Mouse (Mus musculus) layer of hippocampus, postnatal 36 days (tissue): Measurements from ENCODE around the gene Kcnt1. TPM values are rescaled to one million over a fixed set of nuclear protein-coding genes. Genes with fewer than 3 reads are reported as not detected.
A peak's percentile ranks its signal among the peaks of the same experiment; 100 is the strongest.

Experiments used
- DNase-seq, 2 experiments: peaks; one replicate each; pipeline ENCODE4 v3.0.0; 2022
- total RNA-seq, 2 experiments: library from RNA; stranded (reverse); gene quantifications; 2 replicates each; pipeline ENCODE4 v1.2.3; 2021

Kcnt1 gene
- total RNA-seq, 2 experiments from 2014 or later = 29.7 to 45.1 TPM

DNA sequence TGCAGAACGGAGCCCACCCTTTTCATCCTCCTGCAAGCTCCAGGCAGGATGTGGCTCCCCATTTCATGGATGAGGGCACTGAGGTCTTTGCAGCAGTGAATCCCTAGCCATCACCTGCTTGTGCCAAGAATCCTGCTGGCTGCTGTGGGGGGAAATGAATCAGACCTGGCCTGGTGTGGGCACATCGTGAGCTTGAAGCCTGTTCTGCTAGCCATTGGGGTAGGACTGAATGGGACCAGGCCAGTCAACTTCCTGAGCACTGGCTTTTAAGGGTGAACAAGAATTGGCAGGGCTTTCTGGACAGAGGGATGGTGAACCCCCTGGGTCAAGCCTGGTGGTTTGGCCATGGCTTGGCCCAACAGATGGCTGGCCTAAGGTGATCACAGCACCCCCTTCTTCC, 15.0 kb downstream of the Kcnt1 start:
- no peak for DNase-seq

DNA sequence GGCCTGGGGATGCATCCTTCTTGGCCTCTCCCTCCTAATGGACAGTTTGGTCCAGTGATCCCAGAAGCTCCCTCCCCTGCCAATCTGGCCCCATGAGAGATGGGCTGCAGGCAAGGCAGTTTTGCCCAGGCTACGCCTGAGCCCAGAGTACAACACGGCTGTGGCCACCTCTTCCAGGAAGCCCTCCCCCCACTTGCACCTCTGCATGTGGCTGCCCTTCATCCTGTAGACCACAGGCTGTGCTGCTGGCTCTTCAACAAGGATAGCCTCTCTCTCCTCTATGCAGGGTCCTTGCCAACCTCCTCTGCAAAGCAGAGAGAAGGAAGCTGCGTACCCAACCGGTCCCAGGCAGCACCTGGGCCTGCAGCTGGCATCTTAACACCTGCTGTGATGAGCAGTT, 15.5 kb downstream of the Kcnt1 start:
- no peak for DNase-seq

DNA sequence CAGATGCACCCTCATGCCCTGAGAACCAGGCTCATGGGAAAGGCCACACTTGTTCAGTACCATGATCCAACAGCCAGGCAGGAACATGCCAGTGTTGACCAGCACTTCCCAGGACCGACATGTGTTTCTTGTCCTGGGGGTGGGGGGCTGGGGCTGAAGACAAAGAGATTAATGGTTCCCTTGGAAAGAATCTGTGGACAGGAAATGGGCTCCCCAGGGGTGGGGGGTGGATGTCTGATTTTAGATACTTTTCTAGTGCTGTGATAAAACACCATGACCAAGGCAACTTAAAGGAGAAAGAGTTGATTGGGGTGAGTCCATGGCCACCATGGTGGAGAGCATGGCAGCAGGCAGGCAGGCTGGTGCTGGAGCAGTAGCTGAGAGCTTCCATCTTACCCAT, 18.7 kb downstream of the Kcnt1 start:
- DNase-seq = no peak

DNA sequence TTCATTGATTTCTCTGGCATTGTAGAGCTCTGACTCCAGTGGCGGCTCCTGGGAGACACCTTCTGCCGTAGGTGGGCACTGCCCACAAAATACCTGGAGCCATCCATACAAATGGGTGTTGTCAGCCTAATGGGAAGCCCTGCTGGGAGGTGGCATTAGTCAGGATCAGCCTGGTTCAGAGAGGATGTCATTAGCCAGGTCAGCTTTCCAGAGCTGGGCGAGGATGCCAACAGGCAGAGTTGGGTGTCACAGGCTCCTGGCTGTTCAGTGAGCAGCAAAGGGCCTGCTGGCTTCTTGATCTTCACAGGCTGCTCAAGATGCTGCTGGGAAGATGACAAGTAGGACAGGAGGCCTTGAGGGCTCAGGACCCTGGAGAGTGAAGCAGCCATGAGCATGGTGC, 21.2 kb downstream of the Kcnt1 start:
- DNase-seq = no peak

DNA sequence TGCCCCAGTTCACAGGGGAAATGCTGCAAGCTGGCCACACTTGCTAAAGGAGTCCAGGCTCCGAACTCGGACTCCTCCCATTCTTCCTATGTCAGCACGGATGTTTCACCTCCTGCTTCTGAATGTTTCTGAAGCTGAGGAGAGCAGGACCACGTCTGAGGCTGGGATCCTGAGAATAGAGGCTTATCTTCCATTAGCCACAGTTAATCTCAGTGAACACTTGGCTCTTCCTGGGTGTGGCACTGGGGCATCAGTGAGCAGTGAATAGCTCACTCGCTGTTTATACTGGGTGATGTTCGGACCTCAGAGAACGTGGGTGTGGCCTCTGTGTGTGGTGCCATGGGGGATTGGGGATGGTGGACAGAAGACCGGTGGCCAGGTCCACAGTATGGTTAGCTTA, 23.7 kb downstream of the Kcnt1 start:
- DNase-seq = no peak

DNA sequence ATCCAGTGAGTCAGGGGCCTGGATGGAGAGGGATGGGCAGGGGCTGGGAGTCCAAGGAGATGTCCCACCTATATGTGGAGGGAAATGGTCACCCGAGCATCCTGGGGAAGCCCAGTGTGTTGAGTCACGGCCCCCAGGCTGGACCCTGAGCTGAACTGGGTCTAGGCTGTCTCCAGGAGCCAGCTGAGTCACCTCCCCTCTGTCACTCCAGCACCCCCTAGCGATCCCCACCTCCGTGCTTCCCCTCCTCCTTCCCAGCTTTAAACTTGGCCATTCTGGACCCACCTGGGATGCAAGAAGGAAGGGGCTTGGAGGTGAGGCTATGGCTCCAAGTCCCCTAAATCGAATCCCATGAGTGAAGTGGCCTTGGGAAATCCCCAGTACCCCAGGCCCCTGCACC, 24.6 kb downstream of the Kcnt1 start:
- DNase-seq = no peak

DNA sequence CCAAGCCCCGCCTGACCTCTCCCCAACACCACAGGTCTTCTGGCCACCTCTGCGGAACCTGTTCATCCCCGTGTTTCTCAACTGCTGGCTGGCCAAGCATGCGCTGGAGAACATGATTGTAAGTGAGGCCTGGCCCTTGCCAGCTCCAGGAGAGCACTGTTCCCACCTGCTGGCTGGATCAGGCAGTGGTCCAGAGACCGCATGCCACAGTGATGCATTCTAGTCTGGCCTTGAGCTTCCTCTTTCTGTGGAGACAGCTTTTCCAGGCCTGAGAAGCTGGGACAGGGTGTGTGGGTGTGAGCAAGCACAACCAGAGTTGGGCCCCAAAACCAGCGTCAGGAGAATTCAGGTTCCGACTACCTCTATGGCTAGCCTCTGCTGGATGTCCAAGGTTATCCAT, 28.9 kb downstream of the Kcnt1 start:
- no peak for DNase-seq

DNA sequence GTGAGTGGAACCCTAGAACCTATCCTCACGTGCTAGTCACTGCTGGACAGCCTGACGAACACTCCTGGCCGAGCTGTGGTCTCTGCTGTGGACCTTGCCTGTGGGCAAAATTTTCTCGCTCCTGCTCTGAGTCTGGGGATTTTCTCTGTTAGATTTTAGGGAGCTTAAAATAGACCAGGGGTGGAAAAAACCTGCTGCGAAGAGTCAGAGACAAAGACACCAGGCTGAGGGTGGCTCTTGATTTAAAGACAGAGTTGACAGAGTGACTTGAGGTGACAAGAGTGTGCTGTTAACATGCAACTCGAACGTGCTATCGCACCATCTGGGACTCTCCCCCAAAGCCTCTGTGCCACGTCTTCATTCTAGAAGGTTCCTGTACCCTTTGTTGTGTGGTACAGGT, 35.4 kb downstream of the Kcnt1 start:
- DNase-seq = no peak

DNA sequence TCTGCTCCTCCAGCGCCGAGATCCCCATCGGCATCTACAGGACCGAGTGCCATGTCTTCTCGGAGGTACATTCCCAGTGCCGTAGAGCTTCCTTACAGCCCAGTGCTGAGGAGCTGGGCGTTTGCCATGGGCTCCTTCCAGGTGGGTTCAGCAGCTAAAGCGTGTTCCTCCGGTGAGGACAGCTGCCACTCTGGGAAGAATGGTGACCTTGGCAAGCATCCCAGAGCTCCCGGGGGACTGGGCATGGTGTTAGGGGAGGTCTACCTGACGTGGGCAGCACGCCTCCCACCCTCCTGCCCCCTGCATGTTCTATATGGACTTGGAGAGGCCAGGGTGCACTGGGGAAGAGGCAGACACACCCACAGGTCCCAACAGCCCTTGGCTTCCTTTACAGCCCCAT, 46.3 kb downstream of the Kcnt1 start:
- DNase-seq = no peak

DNA sequence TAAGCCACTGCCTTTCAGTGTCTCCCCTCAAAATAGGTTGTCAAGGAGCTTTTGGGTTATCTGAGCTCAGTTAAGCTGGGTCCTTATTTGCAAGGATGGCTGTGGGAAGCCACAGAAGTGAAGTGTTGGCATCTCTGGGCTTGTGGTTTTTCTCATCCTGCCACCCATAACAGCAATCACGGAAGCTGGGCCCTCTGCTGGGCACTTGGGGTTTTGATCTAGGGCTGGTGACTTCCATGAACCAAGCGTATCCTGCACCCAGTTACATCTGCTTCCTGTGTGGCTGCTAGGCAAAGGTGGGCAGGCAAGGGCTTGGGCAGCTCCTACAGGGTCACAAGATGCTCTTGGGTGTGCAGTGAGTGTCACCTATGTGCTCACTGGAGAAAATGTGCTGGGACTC, 49.7 kb downstream of the Kcnt1 start:
- peak; percentile 26 to 35 for DNase-seq

DNA sequence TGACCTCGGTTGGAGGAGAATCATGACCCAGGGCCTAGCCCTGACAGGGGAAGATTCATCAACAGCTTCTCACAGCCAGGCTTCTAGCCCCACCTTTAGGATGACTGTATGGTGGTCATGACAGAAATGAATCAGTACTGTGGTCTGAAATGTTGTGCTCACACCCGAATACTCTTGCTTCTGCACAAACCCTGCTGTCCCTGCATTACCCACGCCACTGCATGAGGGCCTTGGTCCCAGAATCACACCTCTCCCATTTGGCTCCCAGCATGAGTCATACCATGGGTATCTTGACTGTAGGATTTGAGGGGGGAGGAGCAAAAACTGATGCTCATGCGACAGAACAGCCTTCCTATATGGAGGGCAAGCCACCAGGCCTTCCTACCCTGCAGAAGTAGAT, 50.7 kb downstream of the Kcnt1 start:
- no peak for DNase-seq

DNA sequence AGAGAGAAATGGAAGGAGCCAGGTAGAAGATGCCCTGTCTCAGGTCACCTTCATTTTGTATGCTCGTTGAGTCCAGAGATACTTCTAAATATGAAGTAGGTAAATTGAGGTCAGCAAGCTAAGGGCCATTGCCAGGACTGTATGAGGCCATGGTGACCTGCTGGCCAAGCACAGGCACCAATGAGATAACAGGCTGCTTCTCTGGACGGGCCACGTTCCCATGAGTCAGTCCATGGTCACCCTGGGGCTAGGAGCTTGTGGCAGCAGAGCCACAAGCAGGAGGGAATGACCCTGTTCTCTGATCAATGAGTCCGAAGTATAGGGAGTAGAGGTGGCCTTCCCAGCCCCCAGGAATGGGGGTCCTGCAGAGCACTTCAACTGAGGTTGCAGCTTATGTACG, 51.3 kb downstream of the Kcnt1 start:
- no peak for DNase-seq

DNA sequence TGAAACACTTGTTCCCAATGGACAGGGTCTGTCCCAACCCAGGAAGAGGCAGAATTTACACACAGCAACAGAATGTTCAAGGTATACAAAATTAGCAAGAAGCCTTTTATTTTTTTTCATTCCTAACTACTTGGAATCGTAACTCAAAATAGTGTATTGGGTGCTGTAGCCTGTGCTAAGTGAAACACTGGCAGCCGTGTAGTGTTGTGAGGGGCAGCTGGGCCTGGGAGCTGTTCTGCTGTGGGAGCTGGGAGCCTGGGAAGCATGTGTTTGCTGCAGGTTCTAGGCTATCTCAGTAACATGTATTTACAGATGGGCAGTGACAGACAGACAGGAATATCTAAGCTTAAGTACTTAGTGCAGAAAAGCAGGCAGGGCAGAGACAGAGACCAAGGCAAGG, 54.9 kb downstream of the Kcnt1 start:
- DNase-seq = no peak

DNA sequence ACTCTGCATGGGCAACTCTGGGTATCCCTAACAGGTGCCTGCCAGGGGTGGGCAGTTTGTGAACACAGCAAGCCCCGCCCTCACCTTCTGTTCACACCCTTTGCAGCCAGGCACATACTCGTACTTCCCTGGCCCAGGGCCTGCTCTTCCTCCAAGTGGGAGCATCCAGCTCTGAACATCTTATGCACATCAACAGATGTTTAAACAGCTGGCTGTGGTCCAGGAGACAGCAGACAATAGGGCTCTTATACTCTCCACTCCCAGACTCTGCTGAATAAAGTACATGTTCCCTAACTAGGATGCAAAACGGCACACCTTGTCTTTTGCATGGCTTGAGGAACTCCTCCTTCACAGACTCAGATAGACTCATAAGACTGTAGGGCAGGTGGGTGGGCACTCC, 56.4 kb downstream of the Kcnt1 start:
- DNase-seq = no peak

DNA sequence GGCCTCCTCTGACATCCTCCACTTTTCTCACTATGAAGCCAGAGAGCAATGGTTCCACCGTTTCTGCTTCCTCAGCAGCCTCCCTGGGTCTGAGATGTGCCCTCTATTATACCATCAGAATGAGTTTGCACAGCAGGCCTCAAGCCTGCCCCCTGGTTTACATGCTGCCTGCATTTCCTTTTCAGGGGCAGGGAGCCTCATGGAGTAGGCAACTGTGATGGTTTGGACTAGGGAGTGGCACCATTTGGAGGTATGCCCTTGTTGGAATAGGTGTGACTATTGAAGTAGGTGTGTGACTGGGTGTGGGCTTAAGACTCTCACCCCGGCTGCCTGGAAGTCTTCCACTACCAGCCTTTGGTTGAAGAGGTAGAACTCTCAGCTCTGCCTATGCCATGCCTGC, 60.3 kb downstream of the Kcnt1 start:
- DNase-seq = no peak

DNA sequence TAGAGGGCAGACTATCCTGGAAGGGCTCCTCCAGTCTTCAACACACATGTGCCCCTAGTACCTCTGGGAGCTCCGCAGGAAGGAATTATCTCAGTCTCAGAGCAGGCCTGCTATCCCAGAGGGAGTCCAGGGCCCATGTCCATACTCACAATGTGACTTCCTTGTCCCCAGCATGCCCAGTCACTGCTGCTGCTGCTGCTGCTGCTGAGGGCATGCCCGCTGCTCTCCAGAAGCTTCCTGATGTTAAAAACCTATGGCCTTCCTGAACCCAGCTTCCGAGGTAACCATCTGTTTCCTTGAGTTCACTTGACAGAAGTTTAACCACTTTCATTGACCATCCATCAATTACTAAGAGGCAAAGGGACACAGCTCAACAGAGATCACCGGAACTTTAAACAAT, 61.4 kb downstream of the Kcnt1 start:
- DNase-seq = no peak

DNA sequence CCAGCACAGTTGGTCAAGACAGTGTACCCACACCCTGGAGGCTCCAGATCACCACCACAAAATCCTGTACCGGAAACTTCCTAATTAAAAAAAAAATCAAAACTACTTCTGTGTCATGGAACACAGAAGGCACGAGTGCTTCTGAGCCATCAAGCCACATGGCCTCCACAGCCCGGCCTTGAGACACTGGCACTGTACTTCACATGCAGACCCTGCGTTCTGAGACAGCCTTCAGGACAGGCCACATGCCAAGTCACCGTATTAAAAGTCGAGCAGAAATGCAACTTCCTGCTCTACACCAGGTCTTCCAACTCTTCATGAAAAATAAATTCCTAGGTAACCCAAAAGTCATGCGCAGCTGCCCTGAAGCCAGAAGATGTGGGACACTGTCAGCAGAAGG, 64.3 kb downstream of the Kcnt1 start:
- DNase-seq = no peak

DNA sequence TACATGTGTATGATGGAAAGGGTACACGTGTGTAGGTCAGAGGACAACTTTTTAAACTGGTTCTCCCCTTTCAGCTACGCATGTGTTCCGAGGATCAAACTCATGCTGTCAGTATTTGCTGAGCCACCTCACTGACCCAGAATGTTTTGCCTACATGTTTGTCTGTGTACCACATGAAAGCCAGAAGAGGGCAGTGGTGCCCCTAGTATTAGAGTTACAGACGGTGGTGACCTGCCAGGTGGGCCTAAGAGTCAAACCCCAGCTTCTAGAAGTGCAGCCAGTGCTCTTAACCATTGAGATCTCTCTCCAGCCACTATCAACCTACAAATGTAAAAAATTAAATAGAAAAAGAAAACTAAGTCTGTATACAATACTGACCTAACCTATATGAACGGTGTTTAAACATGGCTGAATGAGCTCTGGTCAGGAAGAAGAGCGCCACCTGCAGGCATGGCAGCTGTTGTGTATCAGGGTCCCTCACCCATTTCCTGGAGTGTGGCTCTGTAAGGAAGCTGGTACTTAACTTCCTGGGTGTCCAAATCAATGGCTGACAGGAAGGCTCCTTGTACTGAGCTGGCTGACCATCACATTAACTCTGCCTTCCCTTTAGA, 67.8 kb downstream of the Kcnt1 start:
- DNase-seq = no peak

DNA sequence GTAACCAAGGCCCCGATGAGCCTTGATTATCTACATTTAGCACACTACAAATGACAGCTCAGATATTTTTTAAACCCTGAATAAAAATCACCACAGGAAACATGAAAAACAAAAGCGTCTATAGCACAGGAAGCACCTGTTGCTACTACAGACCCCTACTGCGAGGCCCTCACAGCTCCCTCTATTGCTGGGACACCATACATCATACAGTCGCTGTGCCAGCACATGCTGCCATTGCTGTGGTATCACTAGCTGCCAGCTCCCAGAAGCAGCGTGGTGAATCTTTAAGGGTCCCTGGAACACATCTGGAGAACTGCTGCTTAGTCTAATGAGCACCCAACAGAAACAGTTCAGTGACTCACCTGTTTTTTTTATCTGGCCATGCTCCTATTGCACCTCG, 77.0 kb downstream of the Kcnt1 start:
- no peak for DNase-seq

DNA sequence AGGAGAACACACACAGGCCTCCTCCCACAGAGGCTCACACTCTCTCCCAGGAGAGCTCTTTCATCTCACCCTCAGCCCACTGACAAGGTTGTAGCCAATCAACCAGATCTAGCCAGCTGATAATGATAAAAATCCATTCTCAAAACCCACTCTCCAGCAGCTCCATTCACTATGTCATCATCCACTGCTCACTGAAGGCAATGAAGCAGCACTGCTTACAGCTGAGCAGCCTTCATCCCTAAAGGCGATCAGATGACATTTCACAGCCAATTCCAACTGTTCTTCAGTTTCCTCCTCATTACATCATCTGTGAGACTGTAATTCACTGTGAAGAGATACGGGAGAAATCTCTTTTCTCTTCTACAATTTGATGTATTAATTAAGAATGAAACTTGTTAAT, 80.3 kb downstream of the Kcnt1 start:
- no peak for DNase-seq

DNA sequence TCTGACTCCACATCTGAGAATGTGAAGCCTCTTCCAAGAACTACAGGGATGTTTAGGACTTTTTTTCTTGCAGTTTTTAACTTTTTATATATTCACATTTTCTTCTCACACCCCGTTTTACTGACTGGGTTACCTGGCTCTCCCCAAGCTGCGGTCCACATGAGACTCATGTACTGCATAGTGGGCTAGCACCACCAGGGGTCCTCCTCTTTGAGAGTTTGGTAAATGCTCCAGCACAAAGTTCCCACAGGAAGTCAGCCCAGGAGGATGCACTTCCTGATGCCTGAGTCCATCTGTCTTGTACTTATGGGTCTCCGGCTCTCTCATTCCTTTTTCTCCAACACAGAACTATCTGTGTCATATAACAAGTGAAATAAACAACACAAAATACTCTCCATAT, 84.4 kb downstream of the Kcnt1 start:
- DNase-seq = no peak

DNA sequence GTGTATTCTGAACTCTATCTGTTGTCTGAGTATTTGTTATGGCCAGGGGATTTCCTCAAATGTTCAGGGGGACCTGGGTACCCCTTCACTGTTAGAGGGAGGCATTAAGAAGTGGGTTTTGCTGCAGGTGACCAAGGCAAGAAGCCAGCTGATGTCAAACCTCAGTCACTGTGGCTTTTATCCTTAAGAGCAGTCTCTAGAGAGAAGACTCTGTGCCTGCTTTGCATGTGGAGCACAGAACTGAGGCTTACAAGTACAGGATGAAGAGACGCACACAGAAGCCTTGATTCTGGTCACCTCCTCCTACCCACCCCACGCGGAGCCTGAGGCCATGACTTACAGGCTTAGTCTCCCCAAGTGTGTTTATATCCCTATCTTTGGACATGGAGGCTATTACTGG, 85.8 kb downstream of the Kcnt1 start:
- no peak for DNase-seq
